Mouse (Mus musculus): ENCODE measurements at regions not wholly inside any gene's neighbourhood (a gene's known extent, or its start where the extent isn't known, plus 50 kb on each side); places are given as distances from the start of the nearest gene placed in this dataset.

DNA sequence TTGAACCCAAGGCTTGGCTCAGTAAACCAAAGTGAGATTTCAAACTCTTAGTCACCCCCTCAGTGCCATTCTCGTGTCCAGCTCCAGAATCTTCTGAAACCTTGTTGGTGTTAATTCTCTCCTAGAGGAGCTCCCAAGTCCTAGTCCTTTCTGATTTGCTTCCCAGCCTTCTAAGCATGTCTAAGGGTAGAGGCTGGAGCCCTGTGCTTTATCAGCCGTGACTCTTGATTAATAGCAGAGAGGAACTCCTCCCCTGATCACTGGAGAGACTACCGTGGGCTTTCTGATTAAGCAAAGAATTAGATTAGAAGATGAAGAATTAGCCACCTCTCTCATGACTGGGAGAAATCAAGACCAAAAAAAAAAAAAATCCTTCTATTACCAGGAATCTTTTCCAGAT lies 111.5 kb upstream of the Rxfp2 start:
- intact Hi-C loops (cut with DNase I) = no loop called here
- no peak for DNase-seq

DNA sequence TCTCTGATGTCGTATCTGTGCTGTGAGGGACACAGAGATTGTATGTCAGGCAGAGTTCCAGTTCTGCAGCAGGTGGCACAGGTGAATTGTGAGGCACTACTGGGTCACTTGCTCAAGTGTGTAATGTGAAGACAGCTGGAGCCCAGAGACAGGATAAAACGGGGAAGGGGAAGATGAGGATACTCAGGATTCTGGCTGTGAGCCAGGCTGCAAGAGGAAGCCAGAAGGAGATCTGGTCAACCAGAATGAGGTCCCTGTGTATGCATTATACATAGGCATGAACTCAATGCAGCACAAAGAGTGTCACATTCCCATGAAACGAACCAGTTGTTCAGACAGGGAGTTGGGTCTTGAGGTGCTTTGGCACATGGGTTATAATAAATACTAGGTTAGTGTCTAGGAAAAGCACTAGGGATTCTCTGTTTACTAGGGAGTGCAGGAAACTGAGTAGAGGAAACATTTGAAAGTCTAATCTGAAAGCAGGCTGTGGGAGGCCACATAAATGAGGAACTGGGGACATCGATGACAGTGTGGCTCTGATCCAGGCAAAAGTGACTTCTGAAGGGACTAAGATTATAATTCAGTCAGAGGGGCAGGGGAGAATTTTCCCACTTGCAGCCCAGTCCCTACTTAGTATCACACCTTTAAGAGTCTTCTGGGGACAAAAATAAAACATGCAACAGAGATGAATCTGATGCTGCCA lies 109.9 kb upstream of the Rxfp2 start:
- DNase-seq = no peak
- intact Hi-C loops (cut with DNase I) = no loop called here

DNA sequence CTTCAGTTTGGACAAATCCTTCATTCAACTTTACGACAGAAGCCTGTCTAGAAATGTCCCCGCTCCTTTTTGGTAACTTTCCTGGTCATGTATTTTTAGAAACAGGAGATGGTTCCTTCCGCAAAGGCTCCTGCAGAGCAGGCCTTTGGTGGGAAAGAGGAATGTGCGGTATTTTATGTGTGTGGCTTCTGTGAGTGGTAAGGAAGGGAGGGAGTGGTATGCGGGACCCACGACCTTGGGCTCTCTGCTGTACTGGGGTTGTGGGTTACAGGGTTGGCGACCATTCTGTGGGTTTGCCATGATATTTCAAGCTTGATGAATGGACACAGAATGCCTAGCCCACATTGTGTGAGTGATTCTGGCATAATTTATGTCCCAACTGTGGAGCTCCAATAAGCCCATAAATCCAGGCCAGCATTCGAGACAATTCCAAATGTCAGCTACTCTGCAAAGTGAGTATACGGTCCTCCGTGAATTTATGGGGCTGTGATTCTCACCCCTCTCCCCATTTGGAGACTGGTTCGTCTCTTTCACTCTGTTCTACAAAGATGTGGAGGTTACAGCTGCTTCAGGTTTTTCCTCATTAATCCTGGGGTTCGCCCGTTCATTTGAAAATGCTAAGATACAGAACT lies 109.3 kb upstream of the Rxfp2 start:
- intact Hi-C loops (cut with DNase I) = no loop called here
- DNase-seq = no peak

DNA sequence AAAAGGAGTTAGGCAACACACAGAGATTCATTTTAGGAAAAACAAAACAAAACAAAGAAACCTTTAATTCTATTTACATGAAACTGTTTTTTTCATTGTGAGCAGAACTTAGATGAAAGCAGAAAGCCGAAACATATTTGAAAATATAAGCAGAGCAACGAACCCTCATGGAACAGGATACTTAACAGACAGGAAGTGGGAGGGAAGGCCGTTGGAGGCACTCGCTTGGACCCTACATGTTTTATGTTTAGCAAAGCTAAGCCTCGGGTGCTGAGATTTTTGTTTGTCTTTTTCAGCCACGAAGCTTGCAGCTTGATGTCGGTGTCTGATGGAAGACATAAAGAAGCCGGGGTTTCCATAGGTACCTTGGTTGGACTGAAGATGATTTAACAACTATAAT lies 108.5 kb upstream of the Rxfp2 start:
- no peak for DNase-seq
- intact Hi-C loops (cut with DNase I) = no loop called here

DNA sequence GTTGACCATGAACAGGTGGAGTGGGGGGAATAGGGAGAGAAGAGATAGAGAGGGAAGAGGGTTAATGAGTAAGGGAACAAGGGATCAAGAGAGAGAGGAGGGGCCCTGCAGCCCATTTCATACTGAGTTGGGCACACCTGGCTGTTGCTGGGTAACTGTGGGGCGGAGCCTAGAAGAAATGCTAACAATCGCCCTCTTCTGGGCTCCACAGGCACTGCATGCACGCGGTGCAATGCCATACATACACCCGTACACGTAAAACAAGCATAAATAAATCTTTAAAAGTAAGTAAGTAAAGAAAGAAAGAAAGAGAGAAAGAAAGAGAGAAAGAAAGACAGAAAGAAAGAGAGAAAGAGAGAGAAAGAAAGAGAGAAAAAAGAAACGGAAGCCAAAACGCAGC lies 106.5 kb upstream of the Rxfp2 start:
- DNase-seq = no peak
- intact Hi-C loops (cut with DNase I) = no loop called here

DNA sequence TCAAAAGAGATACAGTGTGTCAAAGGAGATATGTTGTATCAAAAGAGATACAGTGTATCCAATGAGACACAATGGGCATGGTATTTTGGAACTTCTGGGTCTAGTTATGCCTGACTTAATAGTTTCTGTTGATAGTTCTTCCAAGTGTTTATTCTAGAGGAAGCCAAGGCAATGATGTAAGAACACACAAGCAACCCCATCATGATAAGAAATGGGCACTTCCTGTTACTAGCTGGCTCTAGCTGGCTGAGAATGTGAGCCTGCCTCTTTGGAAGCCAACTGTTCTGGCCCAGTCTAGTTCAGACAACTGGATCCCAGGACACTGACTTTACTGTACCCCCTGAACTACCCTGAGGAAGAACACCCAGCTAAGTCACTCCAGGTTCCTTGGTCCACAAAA lies 102.7 kb upstream of the Rxfp2 start:
- intact Hi-C loops (cut with DNase I) = no loop called here

DNA sequence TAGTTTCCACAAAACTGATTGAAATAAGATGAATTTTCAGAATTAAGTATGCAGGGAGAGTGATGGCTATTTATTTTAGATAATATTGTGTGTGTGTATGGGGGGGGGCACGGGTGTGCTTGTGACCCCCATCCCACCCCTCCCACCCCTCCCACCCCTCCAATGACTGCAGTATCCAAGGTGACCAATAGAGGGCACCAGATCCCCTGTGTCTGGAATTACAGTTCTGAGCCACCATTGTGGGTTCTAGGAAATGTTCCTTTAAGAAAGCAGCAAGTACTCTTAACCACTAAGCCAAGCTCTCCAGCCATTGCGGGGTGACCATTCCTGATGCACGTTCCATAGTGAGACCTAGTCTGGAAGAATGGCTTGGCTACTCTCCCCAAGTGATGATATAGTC lies 101.1 kb upstream of the Rxfp2 start:
- intact Hi-C loops (cut with DNase I) = no loop called here
- no peak for DNase-seq

More for the DNA sequence above, 102.7 kb upstream of the Rxfp2 start:
- DNase-seq = no peak

DNA sequence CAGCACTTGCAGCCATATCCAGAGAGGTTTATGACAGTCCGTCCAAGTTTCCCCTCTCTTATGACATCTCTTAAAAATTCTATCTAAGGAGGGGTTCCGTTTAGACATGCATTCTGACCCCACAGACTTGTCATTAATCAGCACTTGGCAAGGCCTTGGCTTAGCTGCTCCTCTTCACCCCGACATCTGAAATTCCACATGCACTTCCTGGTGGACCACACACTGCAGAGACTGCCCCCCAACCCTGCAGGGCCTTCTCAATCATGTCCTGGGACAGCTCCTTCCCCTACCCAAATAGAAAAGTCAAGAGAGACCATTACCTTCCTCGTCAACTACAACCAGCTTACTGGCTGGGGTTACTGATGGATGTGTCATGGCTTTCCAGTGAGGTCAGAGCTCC lies 99.4 kb upstream of the Rxfp2 start:
- intact Hi-C loops (cut with DNase I) = no loop called here
- DNase-seq = no peak

DNA sequence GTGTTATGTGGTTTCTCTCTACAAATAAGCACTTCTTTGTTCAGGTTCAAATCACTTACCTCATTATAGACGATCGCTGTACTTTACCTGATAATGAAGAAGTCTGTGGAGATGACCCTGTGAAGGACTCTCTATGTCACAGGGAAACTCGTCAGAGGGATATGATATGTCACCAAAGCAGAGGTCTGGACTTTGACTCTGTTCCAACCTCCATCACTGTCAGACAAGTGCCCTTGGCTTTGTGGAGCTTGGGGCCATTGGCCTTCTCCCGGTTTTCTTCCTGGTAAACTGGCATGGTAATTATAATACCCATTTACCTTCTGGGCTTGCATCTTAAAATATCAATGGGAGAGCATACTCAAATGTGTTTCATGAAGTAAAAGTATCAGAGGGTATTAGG lies 98.1 kb upstream of the Rxfp2 start:
- intact Hi-C loops (cut with DNase I) = no loop called here
- no peak for DNase-seq

DNA sequence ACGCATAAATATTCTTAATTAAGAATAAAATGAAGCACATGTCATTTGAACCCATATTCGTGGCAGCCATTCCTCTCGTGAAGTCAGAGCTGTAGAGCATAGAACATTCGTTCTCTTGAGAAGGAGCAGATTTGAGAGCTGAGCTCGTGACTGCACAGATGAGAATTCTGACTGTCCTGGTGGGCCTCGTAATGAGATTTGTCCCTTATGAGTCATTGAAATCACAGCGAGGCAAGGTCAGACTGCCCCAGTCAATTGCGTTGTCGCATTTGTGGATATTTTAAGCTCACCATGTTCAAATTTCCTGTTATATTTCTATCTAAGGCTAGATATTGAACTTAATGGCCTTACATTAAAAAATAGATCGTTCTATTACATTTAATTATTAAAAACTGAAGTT lies 94.0 kb upstream of the Rxfp2 start:
- intact Hi-C loops (cut with DNase I) = no loop called here
- DNase-seq = no peak

DNA sequence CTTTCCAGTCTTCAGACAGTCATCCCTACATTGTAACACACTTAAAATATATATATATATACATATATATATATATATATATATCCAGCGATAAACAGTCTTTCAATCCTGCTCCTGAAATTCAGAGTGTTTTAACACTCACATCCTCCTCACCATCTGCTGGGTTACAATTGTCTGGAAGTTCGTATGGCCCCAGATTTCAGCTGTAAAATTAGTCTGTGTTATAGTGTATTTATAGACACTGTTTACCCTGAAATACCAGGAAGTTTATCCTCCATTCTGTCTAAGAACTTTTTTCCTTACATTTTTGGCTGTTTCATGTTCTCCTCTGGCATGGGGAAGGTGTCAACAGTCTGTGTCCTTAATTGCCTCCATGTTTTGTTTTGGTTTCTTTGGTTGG lies 91.7 kb upstream of the Rxfp2 start:
- intact Hi-C loops (cut with DNase I) = no loop called here
- no peak for DNase-seq

DNA sequence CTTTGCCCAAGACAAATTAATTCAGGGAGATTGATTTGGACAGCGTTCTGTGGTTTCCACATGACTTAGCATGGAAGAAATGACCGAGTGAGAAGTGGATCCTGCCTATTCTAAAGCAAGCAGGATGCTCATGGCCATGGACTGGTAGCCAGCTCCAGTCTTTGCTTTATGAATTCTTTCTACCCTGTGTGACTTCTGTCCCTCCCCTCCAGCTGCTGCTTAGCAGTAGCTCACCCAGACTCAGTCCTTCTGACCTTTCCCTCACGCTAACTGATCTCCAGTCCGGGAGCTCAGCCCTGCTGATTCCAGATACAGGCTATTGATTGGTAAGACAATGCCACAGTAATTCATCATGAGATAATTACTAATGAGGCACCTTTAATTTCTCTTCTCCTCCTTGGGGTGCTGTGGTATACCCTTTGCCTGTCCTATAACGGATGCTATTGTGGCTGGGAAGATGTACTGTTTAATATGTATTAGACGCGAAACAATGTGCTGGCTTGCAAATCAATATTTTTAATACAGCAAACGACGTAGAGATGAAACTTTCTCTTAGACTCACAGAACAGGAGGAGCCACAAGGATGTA lies 86.8 kb upstream of the Rxfp2 start:
- no peak for DNase-seq
- intact Hi-C loops (cut with DNase I) = no loop called here

DNA sequence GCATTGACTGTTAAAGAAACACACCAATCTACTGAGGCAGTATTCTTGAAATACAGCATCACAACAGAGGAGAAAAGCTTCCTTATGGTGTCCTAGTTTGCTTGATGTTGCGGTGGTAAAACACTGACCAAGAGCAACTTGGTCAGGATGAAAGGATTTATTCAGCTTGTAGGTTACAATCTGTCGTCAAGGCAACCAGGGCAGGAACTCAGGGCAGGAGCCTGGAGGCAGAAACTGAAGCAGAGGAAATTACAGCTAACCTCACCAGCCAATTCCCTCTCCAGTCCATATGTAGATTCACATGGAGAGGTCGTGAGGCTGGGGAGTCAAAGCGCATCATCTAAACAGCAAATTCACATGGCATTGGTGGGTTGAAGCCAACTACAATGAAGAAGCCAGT lies 86.3 kb upstream of the Rxfp2 start:
- DNase-seq = no peak
- intact Hi-C loops (cut with DNase I) = no loop called here

DNA sequence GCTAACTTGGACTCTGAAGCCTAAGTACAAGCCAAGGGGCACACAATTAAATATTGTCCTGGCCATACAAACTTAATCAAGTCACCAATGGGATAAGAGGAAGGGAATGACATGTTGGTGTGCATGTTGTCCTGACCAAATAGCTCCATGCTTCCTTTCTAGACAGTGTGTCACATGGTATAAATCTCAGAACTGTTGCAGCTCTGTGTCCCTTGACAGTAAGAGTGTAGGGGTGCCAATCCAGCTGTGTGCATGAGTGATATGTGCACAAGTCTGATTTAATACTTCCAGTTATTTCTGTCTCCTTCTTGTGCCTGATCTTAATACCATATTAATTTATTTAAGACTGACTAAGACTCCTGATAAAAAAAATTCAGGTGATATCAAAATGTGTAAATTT lies 72.8 kb upstream of the Rxfp2 start:
- intact Hi-C loops (cut with DNase I) = no loop called here

DNA sequence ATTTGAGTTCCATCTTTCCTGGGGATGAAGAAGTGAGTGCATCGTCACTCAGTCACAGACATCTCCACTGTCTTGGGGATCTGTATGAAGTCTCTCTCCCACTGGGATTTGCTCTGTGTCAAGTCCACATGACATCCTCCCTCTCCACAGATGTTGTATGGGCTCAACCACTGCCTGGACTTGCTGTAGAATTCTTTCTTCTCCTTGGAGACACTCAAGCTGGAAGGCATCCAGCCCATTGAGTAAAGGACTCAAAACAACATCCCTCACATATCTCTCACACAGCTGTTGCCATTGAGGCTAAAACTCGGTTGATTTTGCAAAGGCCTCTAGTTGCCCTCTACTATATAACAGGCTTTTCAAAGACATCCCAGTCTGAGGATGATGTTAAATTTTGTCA lies 71.0 kb upstream of the Rxfp2 start:
- intact Hi-C loops (cut with DNase I) = no loop called here
- DNase-seq = peak in 1 of 2 experiments; percentile 10

More for the DNA sequence above, 72.8 kb upstream of the Rxfp2 start:
- no peak for DNase-seq

DNA sequence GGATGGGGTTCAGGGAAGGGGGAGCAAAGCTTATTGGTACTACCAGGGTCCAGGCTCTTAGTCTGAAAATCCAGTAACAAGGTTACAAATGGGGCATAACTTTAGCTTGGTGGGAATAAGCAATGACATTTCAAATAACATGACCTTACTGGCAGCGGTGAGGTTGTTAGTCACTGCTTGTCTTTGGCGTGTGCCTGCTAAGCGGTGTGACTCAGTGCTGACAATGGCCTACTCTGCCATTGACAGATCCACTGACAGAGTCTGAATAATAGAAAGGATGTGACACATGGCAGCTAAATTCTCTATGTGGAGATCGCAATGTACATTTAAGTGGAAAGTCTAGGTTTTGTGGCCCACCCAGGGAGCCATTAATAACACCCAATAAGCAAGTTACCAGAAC lies 61.5 kb upstream of the Rxfp2 start:
- intact Hi-C loops (cut with DNase I) = no loop called here
- no peak for DNase-seq

DNA sequence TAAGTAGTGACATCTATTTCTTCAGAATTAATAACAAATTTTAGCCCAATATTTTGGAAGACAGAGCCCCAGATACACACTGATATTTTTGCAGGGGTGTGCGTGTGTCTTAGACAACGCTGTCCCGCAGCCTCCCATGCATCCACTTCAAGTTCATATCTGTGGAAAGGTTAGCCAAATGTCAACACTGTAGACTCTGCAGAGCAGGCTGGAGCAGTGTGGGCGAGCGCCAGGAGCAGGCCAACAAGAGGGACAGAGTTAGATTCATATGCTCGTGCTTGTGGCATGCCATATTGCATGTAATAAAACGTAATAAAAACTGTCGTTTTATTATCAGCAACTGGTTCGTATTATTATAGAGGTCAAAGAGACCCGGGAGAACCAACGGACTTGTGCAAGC lies 57.3 kb upstream of the Rxfp2 start:
- intact Hi-C loops (cut with DNase I) = no loop called here
- DNase-seq = no peak

DNA sequence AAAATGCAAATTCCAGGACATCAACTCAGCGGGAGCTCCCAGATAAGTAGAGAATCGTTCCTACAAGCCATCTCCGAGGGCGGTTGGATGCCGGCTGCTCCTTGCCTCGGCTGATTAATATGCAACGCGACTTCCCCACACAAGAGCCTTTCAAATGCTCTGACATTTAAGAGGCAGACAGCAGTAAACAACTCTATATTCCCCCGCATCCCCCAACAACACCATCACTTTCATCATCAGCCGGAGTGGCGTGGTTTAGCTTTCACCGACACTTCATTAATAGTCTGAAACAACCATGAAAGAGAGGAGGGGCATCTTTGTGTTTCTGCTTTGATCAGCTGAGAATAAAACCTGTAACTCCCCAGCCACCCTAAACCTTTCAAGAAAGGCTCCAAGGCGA lies 53.7 kb upstream of the Rxfp2 start:
- intact Hi-C loops (cut with DNase I) = no loop called here
- DNase-seq = no peak

Data from gastrocnemius, postnatal 36 days (tissue).